Mouse (Mus musculus): ENCODE data around the gene Ifna7.
A peak's percentile ranks its signal among the peaks of the same experiment; 100 is the strongest.
"Not testable (repeated sequence)": the region's sequence is repeated elsewhere in the genome, so short reads cannot be mapped to it uniquely, and the experiment has no call there.

The Ifna7 gene

GRCm38 (mm10) chr4:88815928-88816327 lies at the start of gene Ifna7:
TSS of gene Ifna7 (plus strand) at chr4:88816228.
- no peak for DNase-seq

- DNase-seq = not testable (repeated sequence)
Observed at GRCm38 (mm10) chr4:88773534-88773933, 42.5 kb upstream of the Ifna7 start, which contains the start of gene Gm13290. TSS of gene Gm13290 (plus strand) at chr4:88773834.

GRCm38 (mm10) chr4:88776622-88777021 lies 39.4 kb upstream of the Ifna7 start, which contains the start of gene Gm13289:
TSS of gene Gm13289 (plus strand) at chr4:88776922.
- not testable (repeated sequence) for DNase-seq

GRCm38 (mm10) chr4:88779550-88779949 lies 36.5 kb upstream of the Ifna7 start, which contains the start of gene Gm13272:
TSS of gene Gm13272 (plus strand) at chr4:88779850.
- not testable (repeated sequence) for DNase-seq

- DNase-seq = not testable (repeated sequence)
Observed at GRCm38 (mm10) chr4:88780320-88780719, 35.7 kb upstream of the Ifna7 start.

- not testable (repeated sequence) for DNase-seq
Observed at GRCm38 (mm10) chr4:88781831-88782230, 34.2 kb upstream of the Ifna7 start, which contains the start of gene Ifnz. TSS of gene Ifnz (plus strand) at chr4:88782131.

GRCm38 (mm10) chr4:88782335-88782734 lies 33.7 kb upstream of the Ifna7 start:
- DNase-seq = peak; percentile 29 to 39

- DNase-seq = not testable (repeated sequence)
Observed at GRCm38 (mm10) chr4:88785409-88785808, 30.6 kb upstream of the Ifna7 start, which contains the start of gene Gm13276. TSS of gene Gm13276 (plus strand) at chr4:88785709.

GRCm38 (mm10) chr4:88788402-88788801 lies 27.6 kb upstream of the Ifna7 start, which contains the start of gene Gm13277:
TSS of gene Gm13277 (plus strand) at chr4:88788632.
- DNase-seq = peak; percentile 81 to 86

- DNase-seq = not testable (repeated sequence)
Observed at GRCm38 (mm10) chr4:88791250-88791649, 24.8 kb upstream of the Ifna7 start, which contains the start of gene Gm13278. TSS of gene Gm13278 (plus strand) at chr4:88791550.

GRCm38 (mm10) chr4:88793936-88794675 lies 21.9 kb upstream of the Ifna7 start, which contains the start of gene Gm13275:
TSS of gene Gm13275 (plus strand) at chr4:88794487.
- peak; percentile 49 to 63 for DNase-seq

GRCm38 (mm10) chr4:88797097-88797496 lies 18.9 kb upstream of the Ifna7 start, which contains the start of gene Gm13279:
TSS of gene Gm13279 (plus strand) at chr4:88797397.
- DNase-seq = not testable (repeated sequence)

- not testable (repeated sequence) for DNase-seq
Observed at GRCm38 (mm10) chr4:88799365-88799764, 16.7 kb upstream of the Ifna7 start, which contains the start of gene Gm13285. TSS of gene Gm13285 (plus strand) at chr4:88799665.

- DNase-seq = not testable (repeated sequence)
Observed at GRCm38 (mm10) chr4:88802954-88803353, 13.1 kb upstream of the Ifna7 start, which contains the start of gene Gm13287. TSS of gene Gm13287 (plus strand) at chr4:88803254.

- DNase-seq = not testable (repeated sequence)
Observed at GRCm38 (mm10) chr4:88805231-88805630, 10.8 kb upstream of the Ifna7 start, which contains the start of gene Gm13288. TSS of gene Gm13288 (plus strand) at chr4:88805531.

GRCm38 (mm10) chr4:88805761-88806160 lies 10.3 kb upstream of the Ifna7 start:
- DNase-seq = peak; percentile 47 to 68

- no peak for DNase-seq
Observed at GRCm38 (mm10) chr4:88819659-88820058, 3.6 kb downstream of the Ifna7 start, which contains the start of gene Ifna11. TSS of gene Ifna11 (plus strand) at chr4:88819959.

- peak; percentile 17 to 27 for DNase-seq
Observed at GRCm38 (mm10) chr4:88822995-88823394, 7.0 kb downstream of the Ifna7 start.

GRCm38 (mm10) chr4:88827116-88827515 lies 11.1 kb downstream of the Ifna7 start, which contains the start of gene Ifna6:
TSS of gene Ifna6 (plus strand) at chr4:88827416.
- not testable (repeated sequence) for DNase-seq

- peak; percentile 39 to 54 for DNase-seq
Observed at GRCm38 (mm10) chr4:88830523-88830922, 14.5 kb downstream of the Ifna7 start.

- not testable (repeated sequence) for DNase-seq
Observed at GRCm38 (mm10) chr4:88835225-88835624, 19.2 kb downstream of the Ifna7 start, which contains the start of gene Ifna5. TSS of gene Ifna5 (plus strand) at chr4:88835525.

- DNase-seq = peak; percentile 27 to 29
Observed at GRCm38 (mm10) chr4:88838828-88839227, 22.8 kb downstream of the Ifna7 start.

- no peak for DNase-seq
Observed at GRCm38 (mm10) chr4:88840058-88840457, 24.0 kb downstream of the Ifna7 start.
